Mouse (Mus musculus) lung, postnatal 0 days (tissue): ENCODE measurements around the gene Orai1. TPM values are rescaled to one million over a fixed set of nuclear protein-coding genes. Genes with fewer than 3 reads are reported as not detected.

Source experiments
- ATAC-seq: fragments of 200-750 bp; cut with Nextera tagmentation; 2 replicates; pipeline ENCODE4 v1.8.0; 2017; ENCODE audit warnings: moderate library complexity
- DNase-seq: peaks from one replicate; pipeline ENCODE4 v3.0.0-alpha.2; 2016; ENCODE audit warnings: low spot score
- H3K27ac ChIP-seq: fragments of 300-500 bp; sonication (generic); 2 replicates; pipeline ENCODE4 v1.5.1; 2014; ENCODE audit warnings: antibody characterized with exemption, mild to moderate bottlenecking, low read length, mixed read lengths
- H3K27me3 ChIP-seq: fragments of 300-500 bp; sonication (generic); replicated peaks from 2 replicates; pipeline ENCODE4 v1.6.1; 2014; ENCODE audit warnings: low read length, mixed read lengths; ENCODE audit not compliant: insufficient read depth
- H3K36me3 ChIP-seq: fragments of 300-500 bp; sonication (generic); 2 replicates; pipeline ENCODE4 v1.6.1; 2014; ENCODE audit warnings: low read length, mixed read lengths; ENCODE audit not compliant: insufficient read depth
- H3K4me1 ChIP-seq: fragments of 300-500 bp; sonication (generic); 2 replicates; pipeline ENCODE4 v1.6.1; 2014; ENCODE audit warnings: antibody characterized with exemption, low read depth, low read length, mixed read lengths; ENCODE audit not compliant: insufficient read depth
- H3K4me2 ChIP-seq: fragments of 300-500 bp; sonication (generic); replicated peaks from 2 replicates; pipeline ENCODE4 v1.6.1; 2014; ENCODE audit warnings: low read depth, mild to moderate bottlenecking, low read length, moderate library complexity, mixed read lengths
- H3K4me3 ChIP-seq: fragments of 300-500 bp; sonication (generic); 2 replicates; pipeline ENCODE4 v1.5.1; 2014; ENCODE audit warnings: low read depth, low read length
- H3K9ac ChIP-seq: fragments of 300-500 bp; sonication (generic); replicated peaks from 2 replicates; pipeline ENCODE4 v1.6.1; 2014; ENCODE audit warnings: low read depth, mild to moderate bottlenecking
- H3K9me3 ChIP-seq: fragments of 300-500 bp; sonication (generic); 2 replicates; pipeline ENCODE4 v1.6.1; 2016; ENCODE audit warnings: low read length, mixed read lengths
- CTCF ChIP-seq: IDR thresholded peaks from 2 replicates; pipeline ENCODE4 v1.5.1; 2016; ENCODE audit warnings: antibody characterized with exemption, mild to moderate bottlenecking
- EP300 ChIP-seq: IDR thresholded peaks from 2 replicates; pipeline ENCODE4 v1.6.1; 2016; ENCODE audit warnings: antibody characterized with exemption, mild to moderate bottlenecking, control low read depth
- WGBS: fragments of 180-500 bp; shearing (Covaris S2); extraction: QIAGEN DNeasy Blood & Tissue Kit; methylation state at CpG from one replicate; pipeline ENCODE4 v1.1.7; 2014; 5-methylcytosine and 5-hydroxymethylcytosine counted together
- polyA plus RNA-seq: library from polyadenylated mRNA; unstranded; fragments of >200 nt; fragmentation: Nextera tagmentation; extraction: Ambion mirVana; gene quantifications from 2 replicates; pipeline ENCODE4 v1.2.1, GENCODE M21; 2015

The Orai1 gene
- polyA plus RNA-seq, 1 experiment from 2014 or later: 55.2 TPM

DNA sequence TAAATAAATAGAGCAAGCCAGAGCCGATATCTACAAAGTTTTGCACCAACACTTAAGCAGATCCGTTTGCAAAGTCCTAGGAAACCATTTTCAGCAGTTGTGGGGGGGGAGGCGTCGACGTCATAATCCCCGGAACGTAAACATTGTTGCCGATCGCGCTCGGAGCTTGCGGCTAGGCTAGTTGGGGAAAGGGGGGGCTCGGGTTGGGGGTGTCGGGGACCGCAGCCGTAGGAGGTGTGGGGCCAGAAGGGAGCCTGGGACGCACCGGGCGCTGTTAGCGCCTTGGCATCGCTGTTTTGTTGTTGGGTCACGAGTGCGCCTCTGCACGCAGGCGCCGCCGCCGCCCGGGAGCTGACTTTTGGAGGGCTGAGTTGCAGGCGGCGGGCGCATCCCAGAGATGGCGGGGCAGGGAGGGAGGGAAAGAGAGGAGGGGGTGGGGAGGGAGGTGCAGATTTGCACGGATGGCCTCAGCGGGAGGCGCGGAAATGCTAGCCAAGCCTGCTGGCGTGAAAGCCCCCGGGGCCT is 25.8 kb upstream of the Orai1 start:
- DNase-seq (peak; percentile 75), ATAC-seq (peak; percentile 67)
- peak overlapping the region; percentile 99 for H3K4me2 ChIP-seq
- peaks cover 8% of the 10 kb centered on the region; the same call in 1 of the 2 replicates for H3K4me1 ChIP-seq
- peak overlapping the region; percentile 63 for H3K9ac ChIP-seq
- H3K27me3 ChIP-seq: no peaks in the 10 kb centered on the region
- no peaks in the 10 kb centered on the region for H3K36me3 ChIP-seq
- H3K27ac ChIP-seq: peak overlapping the region; percentile 85
- H3K9me3 ChIP-seq: no peaks in the 10 kb centered on the region
- WGBS: 2% methylated on average over 38 of the region's 39 CpGs
- no peak for TF ChIP-seq EP300
- no peak for TF ChIP-seq CTCF
- H3K4me3 ChIP-seq: peak overlapping the region; percentile 70

DNA sequence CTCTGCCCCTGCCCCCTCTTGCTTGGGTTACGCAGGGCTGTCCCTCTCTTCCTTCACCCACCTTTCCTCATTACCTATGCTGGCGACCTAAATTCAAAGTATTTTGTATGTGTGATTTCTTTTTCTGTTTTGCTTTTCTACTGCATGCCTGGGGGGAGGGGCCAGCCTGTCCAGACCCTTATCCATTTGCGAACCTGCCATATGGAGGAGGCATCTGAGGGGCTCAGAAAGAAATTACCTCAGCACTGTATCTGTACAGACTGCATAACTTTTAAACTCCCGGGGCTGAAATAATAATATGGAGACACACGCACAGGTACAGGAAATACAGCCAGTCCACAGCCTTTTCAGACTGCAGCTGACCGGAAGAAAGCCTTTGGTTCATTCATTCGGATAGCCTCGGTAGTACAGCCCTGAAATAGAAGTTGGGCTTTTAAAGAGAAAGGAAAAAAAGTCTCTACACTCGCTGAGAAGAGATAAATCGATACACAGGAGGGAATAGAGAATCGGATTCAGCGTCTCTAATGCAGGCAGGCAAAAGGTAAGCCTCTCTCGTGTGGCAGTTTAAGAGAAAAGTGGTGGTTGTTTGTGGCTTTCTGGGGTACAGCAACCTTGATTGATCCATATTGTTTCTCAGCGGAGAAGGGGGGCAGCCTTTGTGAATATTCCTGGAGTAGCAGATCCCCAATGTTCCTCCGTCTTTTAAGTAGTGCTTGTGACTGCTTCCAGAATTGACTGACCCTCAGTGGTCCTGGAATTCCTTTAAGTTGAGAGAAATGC is 25.1 kb upstream of the Orai1 start, which contains the start of gene Kdm2b:
Gene Kdm2b, minus strand, starts transcription at position 273 of the 780 bp plus-strand sequence.
- H3K4me1 ChIP-seq: peaks cover 8% of the 10 kb centered on the region; the same call in 1 of the 2 replicates
- H3K27me3 ChIP-seq: no peaks in the 10 kb centered on the region
- peak within 1 kb of the TSS; percentile 99 for H3K4me2 ChIP-seq
- H3K4me3 ChIP-seq: peak within 1 kb of the TSS; percentile 70
- DNase-seq (peak; percentile 46), ATAC-seq (no peak; the same call in 1 of the 2 replicates)
- H3K9ac ChIP-seq: peak within 1 kb of the TSS; percentile 63
- 8% methylated on average over 14 of the region's 15 CpGs for WGBS
- TF ChIP-seq EP300 (no peak), CTCF (no peak)
- H3K36me3 ChIP-seq: no peaks in the 10 kb centered on the region
- no peaks in the 10 kb centered on the region for H3K9me3 ChIP-seq
- peak within 1 kb of the TSS; percentile 85 for H3K27ac ChIP-seq

DNA sequence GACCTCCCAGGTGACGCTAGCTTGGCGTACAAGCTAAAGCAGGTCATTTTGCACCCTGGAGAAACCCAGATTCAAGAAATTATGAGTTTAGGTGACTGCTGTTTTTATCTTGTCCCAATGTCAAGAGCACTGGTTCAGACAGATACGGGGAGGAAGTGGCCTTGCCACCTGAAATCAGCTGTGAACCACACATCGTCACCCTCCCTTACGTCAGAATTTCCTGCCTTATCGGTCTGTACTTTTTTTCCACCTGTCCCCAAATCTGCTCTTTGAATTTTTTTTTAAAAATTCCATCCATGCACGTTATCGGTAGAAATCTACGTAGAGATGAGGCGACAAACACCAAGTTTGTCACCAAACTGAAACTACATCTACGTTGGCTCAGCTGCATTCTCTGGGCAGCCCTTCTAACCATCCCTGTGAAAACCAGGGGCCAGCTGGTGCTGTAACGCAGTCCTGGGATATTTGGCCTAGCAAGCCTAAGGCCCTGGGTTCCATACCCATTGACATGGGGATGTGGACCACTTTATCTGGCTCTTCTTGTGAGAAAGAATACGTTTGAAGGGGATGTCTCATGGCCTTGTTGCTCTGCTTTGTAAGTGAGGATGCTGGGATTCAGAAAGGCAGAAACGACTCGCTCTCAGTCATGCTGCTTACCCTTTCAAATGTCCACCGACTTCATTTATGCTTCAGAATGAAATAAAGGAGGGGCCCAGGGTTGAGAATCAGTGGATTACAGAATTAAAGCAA is 24.3 kb upstream of the Orai1 start:
- Histone ChIP-seq H3K4me2 (no peak overlapping the region; the same call in 1 of the 2 replicates), H3K4me1 (peaks cover 8% of the 10 kb centered on the region; the same call in 1 of the 2 replicates), H3K27me3 (no peaks in the 10 kb centered on the region), H3K36me3 (no peaks in the 10 kb centered on the region), H3K9me3 (no peaks in the 10 kb centered on the region), H3K9ac (no peak overlapping the region), H3K4me3 (no peak overlapping the region), H3K27ac (no peak overlapping the region)
- 32% methylated on average over 16 of the region's 16 CpGs for WGBS
- ATAC-seq: no peak
- TF ChIP-seq CTCF: no peak
- TF ChIP-seq EP300: no peak
- no peak for DNase-seq

DNA sequence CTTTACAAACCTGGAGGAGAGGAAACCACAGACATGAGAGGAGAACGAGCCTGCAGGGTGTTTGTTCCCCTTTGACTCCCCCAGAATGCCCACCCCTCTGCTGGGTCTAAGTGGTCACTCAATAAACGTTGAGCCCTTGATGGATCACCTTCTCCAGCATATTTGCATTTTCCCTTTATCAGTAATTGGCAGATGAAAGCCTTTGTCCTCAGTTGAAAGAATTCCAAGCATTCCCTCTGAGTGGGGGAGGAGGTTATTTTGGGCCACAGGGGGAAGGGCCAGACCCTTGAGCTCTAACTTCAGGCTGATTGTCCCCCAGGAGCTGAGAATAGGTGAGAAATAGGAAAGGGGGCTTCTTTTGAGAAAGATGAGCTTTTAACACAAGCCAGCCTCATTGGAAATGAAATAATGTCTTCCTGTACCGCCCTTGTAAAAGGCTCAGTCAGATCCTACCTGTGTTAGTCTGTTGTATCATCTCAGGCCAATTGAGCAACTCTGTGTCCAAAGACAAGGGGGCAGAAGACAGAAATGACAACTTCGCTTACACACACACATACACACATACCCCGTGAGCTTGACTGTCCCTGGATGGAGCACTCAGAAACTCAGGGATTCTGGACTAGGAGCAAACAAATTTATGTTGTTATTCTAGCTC is 23.4 kb upstream of the Orai1 start:
- ATAC-seq: no peak
- Histone ChIP-seq H3K4me2 (no peak overlapping the region; the same call in 1 of the 2 replicates), H3K9ac (no peak overlapping the region), H3K4me3 (no peak overlapping the region), H3K36me3 (no peaks in the 10 kb centered on the region), H3K27me3 (no peaks in the 10 kb centered on the region), H3K27ac (no peak overlapping the region), H3K9me3 (no peaks in the 10 kb centered on the region), H3K4me1 (peaks cover 8% of the 10 kb centered on the region; the same call in 1 of the 2 replicates)
- TF ChIP-seq CTCF (no peak), EP300 (no peak)
- no peak for DNase-seq
- 29% methylated on average over 5 of the region's 5 CpGs for WGBS

DNA sequence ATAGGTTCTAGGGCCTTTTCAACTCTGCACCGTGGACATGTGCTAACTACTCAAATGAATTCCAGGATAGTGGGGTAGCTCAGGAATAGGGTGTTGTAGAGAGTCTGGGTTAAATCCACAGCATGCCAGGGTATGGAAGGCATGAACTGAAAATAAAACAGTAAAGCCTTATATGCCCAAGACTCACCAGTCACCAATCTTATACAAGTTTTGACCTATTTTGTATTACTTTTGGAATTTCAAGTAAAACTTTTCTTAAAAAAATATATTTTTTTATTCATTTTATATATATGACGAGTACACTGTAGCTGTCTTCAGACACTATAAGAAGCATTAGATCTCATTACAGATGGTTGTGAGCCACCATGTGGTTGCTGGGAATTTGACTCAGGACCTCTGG is 21.1 kb upstream of the Orai1 start:
- Histone ChIP-seq H3K27ac (no peak overlapping the region), H3K9ac (no peak overlapping the region)

More for the DNA sequence above, 21.1 kb upstream of the Orai1 start:
- Histone ChIP-seq H3K27me3 (no peaks in the 10 kb centered on the region), H3K4me1 (peaks cover 3% of the 10 kb centered on the region; the same call in 1 of the 2 replicates), H3K4me3 (0 out of 2 replicates have a peak overlapping the region, but pooled peaks have one; percentile 6), H3K36me3 (no peaks in the 10 kb centered on the region), H3K9me3 (no peaks in the 10 kb centered on the region), H3K4me2 (peak overlapping the region; percentile 44; the same call in 1 of the 2 replicates)
- ATAC-seq (no peak; the same call in 1 of the 2 replicates), DNase-seq (no peak)
- TF ChIP-seq EP300 (no peak), CTCF (no peak)
- WGBS: 40% methylated on average over 2 of the region's 2 CpGs
